In the genomic region with DNA sequence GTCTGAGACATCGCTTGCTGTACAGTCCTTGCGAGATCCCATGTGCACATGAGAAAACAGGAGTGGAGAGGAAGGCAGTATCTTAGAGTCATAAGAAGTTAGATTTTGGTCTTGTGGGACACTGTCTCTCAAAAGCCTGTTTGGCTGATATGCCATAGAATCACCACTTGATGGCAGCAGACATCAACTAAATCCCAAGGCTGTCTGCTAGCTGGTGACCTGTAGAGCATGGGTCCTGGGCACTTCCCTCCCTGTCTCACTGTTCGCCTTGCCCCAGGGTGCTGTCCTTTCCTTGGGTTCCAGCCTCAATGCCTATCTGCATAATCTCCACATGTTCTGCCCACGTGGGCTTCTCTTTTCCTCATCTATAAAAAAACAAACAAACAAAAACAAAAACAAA, we compare ENCODE assay signal across 9 mouse cellular contexts. TPM values are rescaled to one million over a fixed set of nuclear protein-coding genes. Genes with fewer than 3 reads are reported as not detected.
A peak's percentile ranks its signal among the peaks of the same experiment; 100 is the strongest.
DNase-seq lines count a peak whose midpoint lies in the region; ATAC-seq and TF ChIP-seq lines count a peak whose summit lies in the region.
"Had no signal": no experiment of that assay in that cellular context is flagged by ENCODE, and none has a peak within 500 bp of the region (broad histone marks: within the 10 kb centered on the region; RNA-seq: fewer than 3 reads in every experiment).

No protein-coding gene starts in this region.

- no peaks in the 10 kb centered on the region for H3K36me3 ChIP-seq in forebrain, embryonic 13.5 days (ENCODE audit: poor library complexity, severe bottlenecking)
- H3K36me3 ChIP-seq in intestine, postnatal 0 days (ENCODE audit: control insufficient read depth, insufficient read depth), result no peaks in the 10 kb centered on the region
- H3K36me3 ChIP-seq in liver, embryonic 14.5 days (replicated peaks; ENCODE audit: control insufficient read depth, insufficient read depth, low read depth), result no peaks in the 10 kb centered on the region
- H3K36me3 ChIP-seq in neural tube, embryonic 14.5 days (ENCODE audit: control insufficient read depth, insufficient read depth, low read length), result no peaks in the 10 kb centered on the region
- H3K36me3 ChIP-seq: heart, embryonic 13.5 days had no signal

- H3K4me2 ChIP-seq in forebrain, embryonic 13.5 days, result no peak overlapping the region
- no peak overlapping the region for H3K4me2 ChIP-seq in intestine, postnatal 0 days (replicated peaks; ENCODE audit: low read depth)
- no peak overlapping the region for H3K4me2 ChIP-seq in liver, embryonic 14.5 days (ENCODE audit: low read depth)
- no peak overlapping the region for H3K4me2 ChIP-seq in neural tube, embryonic 14.5 days (ENCODE audit: low read depth, low read length)
- H3K4me2 ChIP-seq: heart, embryonic 13.5 days had no signal

- DNase-seq in right cerebral cortex, adult 18-20 months, result peak; percentile 29
- DNase-seq in right cerebral cortex, postnatal 14 days, result no peak
- DNase-seq in adrenal gland, postnatal 25 days, result peak; percentile 22
- peak in 1 of 3 experiments; percentile 12 for DNase-seq in liver, embryonic 14.5 days (ENCODE audit: low read depth in 3 of 3, low spot score in 3 of 3)
- DNase-seq in ovary, postnatal 10 days (ENCODE audit: low spot score), result no peak

- no peaks in the 10 kb centered on the region for H3K9me3 ChIP-seq in forebrain, embryonic 13.5 days (replicated peaks)
- H3K9me3 ChIP-seq in intestine, postnatal 0 days (ENCODE audit: control insufficient read depth), result no peaks in the 10 kb centered on the region
- H3K9me3 ChIP-seq in liver, embryonic 14.5 days (ENCODE audit: control insufficient read depth, low read length), result no peaks in the 10 kb centered on the region
- H3K9me3 ChIP-seq in neural tube, embryonic 14.5 days (ENCODE audit: control insufficient read depth, low read length), result no peaks in the 10 kb centered on the region
- H3K9me3 ChIP-seq: heart, embryonic 13.5 days had no signal

- no peak overlapping the region for H3K27ac ChIP-seq in forebrain, embryonic 13.5 days
- H3K27ac ChIP-seq in intestine, postnatal 0 days (ENCODE audit: low read depth, low read length), result no peak overlapping the region
- H3K27ac ChIP-seq in liver, embryonic 14.5 days, result no peak overlapping the region
- H3K27ac ChIP-seq in neural tube, embryonic 14.5 days (ENCODE audit: low read depth, low read length), result no peak overlapping the region
- H3K27ac ChIP-seq: heart, embryonic 13.5 days had no signal

- no peak for TF ChIP-seq EP300 in liver, embryonic 14.5 days (IDR thresholded peaks at IDR 0.05; ENCODE audit: low read depth)

- 0 out of 2 replicates have a peak, but pooled peaks have one; percentile 43 for ATAC-seq in forebrain, embryonic 13.5 days
- ATAC-seq in intestine, postnatal 0 days, result no peak
- no peak for ATAC-seq in liver, embryonic 14.5 days (ENCODE audit: insufficient read depth)
- ATAC-seq in neural tube, embryonic 14.5 days (ENCODE audit: low read depth), result 0 out of 2 replicates have a peak, but pooled peaks have one; percentile 49

- no peak overlapping the region for H3K4me3 ChIP-seq in forebrain, embryonic 13.5 days
- no peak overlapping the region for H3K4me3 ChIP-seq in intestine, postnatal 0 days (ENCODE audit: low read depth, low read length)
- H3K4me3 ChIP-seq in liver, embryonic 14.5 days (ENCODE audit: insufficient read depth in 1 of 2, low read depth in 2 of 2, low read length in 2 of 2), result no peak overlapping the region
- no peak overlapping the region for H3K4me3 ChIP-seq in neural tube, embryonic 14.5 days (ENCODE audit: low read depth, low read length)
- H3K4me3 ChIP-seq: heart, embryonic 13.5 days had no signal

- 0 out of 2 replicates have a peak, but pooled peaks cover 3% of the 10 kb centered on the region for H3K27me3 ChIP-seq in forebrain, embryonic 13.5 days
- no peaks in the 10 kb centered on the region for H3K27me3 ChIP-seq in intestine, postnatal 0 days (replicated peaks; ENCODE audit: control insufficient read depth, insufficient read depth, low read length)
- H3K27me3 ChIP-seq in liver, embryonic 14.5 days (ENCODE audit: control insufficient read depth, insufficient read depth, low read length), result no peaks in the 10 kb centered on the region
- no peaks in the 10 kb centered on the region for H3K27me3 ChIP-seq in neural tube, embryonic 14.5 days (ENCODE audit: control insufficient read depth, insufficient read depth, low read length)

- 32% methylated on average over 4 of the region's 4 CpGs for whole genome bisulfite sequencing in forebrain, embryonic 13.5 days
- WGBS in intestine, postnatal 0 days, result 29% methylated on average over 4 of the region's 4 CpGs
- 27% methylated on average over 4 of the region's 4 CpGs for WGBS in liver, embryonic 14.5 days (ENCODE audit: insufficient replicate concordance)
- 27% methylated on average over 4 of the region's 4 CpGs for WGBS in neural tube, embryonic 14.5 days

- TF ChIP-seq CTCF in intestine, postnatal 0 days (IDR thresholded peaks at IDR 0.05; ENCODE audit: low read depth), result peak; percentile 93
- peak; percentile 65 for TF ChIP-seq CTCF in liver, embryonic 14.5 days (IDR thresholded peaks at IDR 0.05; ENCODE audit: low read depth)

- H3K9ac ChIP-seq in forebrain, embryonic 13.5 days, result no peak overlapping the region
- no peak overlapping the region for H3K9ac ChIP-seq in intestine, postnatal 0 days (ENCODE audit: low read depth, low read length)
- no peak overlapping the region for H3K9ac ChIP-seq in liver, embryonic 14.5 days (replicated peaks)
- no peak overlapping the region for H3K9ac ChIP-seq in neural tube, embryonic 14.5 days (replicated peaks; ENCODE audit: low read depth, low read length)
- H3K9ac ChIP-seq: heart, embryonic 13.5 days had no signal

- 0 out of 2 replicates have a peak, but pooled peaks cover 3% of the 10 kb centered on the region for H3K4me1 ChIP-seq in forebrain, embryonic 13.5 days
- no peaks in the 10 kb centered on the region for H3K4me1 ChIP-seq in intestine, postnatal 0 days (replicated peaks; ENCODE audit: control insufficient read depth, insufficient read depth, low read length)
- peaks cover 0 to 5% of the 10 kb centered on the region in 2 experiments; a peak in 1 of 4 replicates for H3K4me1 ChIP-seq in liver, embryonic 14.5 days (replicated peaks; ENCODE audit: control insufficient read depth in 2 of 2, insufficient read depth in 2 of 2, low read length in 1 of 2)
- no peaks in the 10 kb centered on the region for H3K4me1 ChIP-seq in neural tube, embryonic 14.5 days (ENCODE audit: control insufficient read depth, insufficient read depth, low read length)

RNA-seq across cellular contexts. Expression of a gene that starts 6.7 kb away (rescaled TPM):
- not detected in 2 replicates for total RNA-seq in adrenal gland, postnatal 25 days (2021)
- polyA plus RNA-seq in forebrain, embryonic 13.5 days (2015; fragmentation: Nextera tagmentation; extraction: Ambion mirVana), result not detected in 2 replicates
- not detected in 2 replicates for polyA plus RNA-seq in intestine, postnatal 0 days (2015; fragmentation: Nextera tagmentation; extraction: Ambion mirVana)
- polyA plus RNA-seq in liver, embryonic 14.5 days (2012; rRNA removed), result not detected in 2 replicates
- polyA plus RNA-seq in liver, embryonic 14.5 days (2014; fragmentation: Nextera tagmentation; extraction: Ambion mirVana), result not detected in 2 replicates
- polyA plus RNA-seq in neural tube, embryonic 14.5 days (2014; fragmentation: Nextera tagmentation; extraction: Ambion mirVana), result not detected in 2 replicates
- polyA plus RNA-seq: heart, embryonic 13.5 days had no signal

RNA-seq across cellular contexts. Expression of a gene that starts 37.2 kb away (rescaled TPM):
- 1.7 and 2.0 TPM in 2 replicates for total RNA-seq in adrenal gland, postnatal 25 days (2021)
- polyA plus RNA-seq in forebrain, embryonic 13.5 days (2015; fragmentation: Nextera tagmentation; extraction: Ambion mirVana), result not detected in 2 replicates
- 0.03 TPM in 1 of 2 replicates, not detected in the other for polyA plus RNA-seq in intestine, postnatal 0 days (2015; fragmentation: Nextera tagmentation; extraction: Ambion mirVana)
- 0.67 and 0.74 TPM in 2 replicates for polyA plus RNA-seq in liver, embryonic 14.5 days (2012; rRNA removed)
- 0.63 and 0.81 TPM in 2 replicates for polyA plus RNA-seq in liver, embryonic 14.5 days (2014; fragmentation: Nextera tagmentation; extraction: Ambion mirVana)
- not detected in 2 replicates for polyA plus RNA-seq in neural tube, embryonic 14.5 days (2014; fragmentation: Nextera tagmentation; extraction: Ambion mirVana)

RNA-seq across cellular contexts. Expression of a gene that starts 46.9 kb away (rescaled TPM):
- 2.3 and 5.6 TPM in 2 replicates for total RNA-seq in adrenal gland, postnatal 25 days (2021)
- 1.8 and 1.9 TPM in 2 replicates for polyA plus RNA-seq in forebrain, embryonic 13.5 days (2015; fragmentation: Nextera tagmentation; extraction: Ambion mirVana)
- polyA plus RNA-seq in intestine, postnatal 0 days (2015; fragmentation: Nextera tagmentation; extraction: Ambion mirVana), result 3.7 and 4.0 TPM in 2 replicates
- polyA plus RNA-seq in liver, embryonic 14.5 days (2012; rRNA removed), result 0.28 and 0.35 TPM in 2 replicates
- 0.63 and 1.0 TPM in 2 replicates for polyA plus RNA-seq in liver, embryonic 14.5 days (2014; fragmentation: Nextera tagmentation; extraction: Ambion mirVana)
- 5.3 and 6.1 TPM in 2 replicates for polyA plus RNA-seq in neural tube, embryonic 14.5 days (2014; fragmentation: Nextera tagmentation; extraction: Ambion mirVana)

RNA-seq across cellular contexts. Expression of a gene that starts 49.0 kb away (rescaled TPM):
- not detected in 2 replicates for total RNA-seq in adrenal gland, postnatal 25 days (2021)
- not detected in 2 replicates for polyA plus RNA-seq in forebrain, embryonic 13.5 days (2015; fragmentation: Nextera tagmentation; extraction: Ambion mirVana)
- not detected in 2 replicates for polyA plus RNA-seq in intestine, postnatal 0 days (2015; fragmentation: Nextera tagmentation; extraction: Ambion mirVana)
- not detected in 2 replicates for polyA plus RNA-seq in liver, embryonic 14.5 days (2012; rRNA removed)
- not detected in 2 replicates for polyA plus RNA-seq in liver, embryonic 14.5 days (2014; fragmentation: Nextera tagmentation; extraction: Ambion mirVana)
- not detected in 2 replicates for polyA plus RNA-seq in neural tube, embryonic 14.5 days (2014; fragmentation: Nextera tagmentation; extraction: Ambion mirVana)
- polyA plus RNA-seq: heart, embryonic 13.5 days had no signal

Comparison
In these comparisons a context has a peak if more than half of its experiments do, and no peak if none do; other contexts are left out.
1. DNase-seq: peak in right cerebral cortex, adult 18-20 months (single experiment) and adrenal gland, postnatal 25 days (single experiment); none in right cerebral cortex, postnatal 14 days (single experiment) and ovary, postnatal 10 days (single experiment).
2. ATAC-seq: peak in forebrain, embryonic 13.5 days (single experiment) and neural tube, embryonic 14.5 days (single experiment); none in intestine, postnatal 0 days (single experiment) and liver, embryonic 14.5 days (single experiment).